14 mouse cellular contexts compared by ENCODE assay signal in genomic region chr1:59789741-59790140, GRCm38 (mm10). TPM values are rescaled to one million over a fixed set of nuclear protein-coding genes. Genes with fewer than 3 reads are reported as not detected.
DNase-seq lines count a peak whose midpoint lies in the region; ATAC-seq and TF ChIP-seq lines count a peak whose summit lies in the region.
"Had no signal": no experiment of that assay in that cellular context is flagged by ENCODE, and none has a peak within 500 bp of the region (broad histone marks: within the 10 kb centered on the region; RNA-seq: fewer than 3 reads in every experiment).

No protein-coding gene starts in this region.

- H3K27ac ChIP-seq in gastrocnemius, adult 2 months: no peak overlapping the region
- H3K27ac ChIP-seq in lung, embryonic 14.5 days (ENCODE audit: low read depth): no peak overlapping the region
- no peak overlapping the region for H3K27ac ChIP-seq in forebrain, embryonic 16.5 days (ENCODE audit: low read length)

- H3K9me3 ChIP-seq in lung, embryonic 14.5 days (ENCODE audit: low read depth, low read length): no peaks in the 10 kb centered on the region
- H3K9me3 ChIP-seq in forebrain, embryonic 16.5 days (ENCODE audit: control insufficient read depth, low read length): no peaks in the 10 kb centered on the region
- H3K9me3 ChIP-seq: megakaryocyte, embryonic 14.5 days had no signal

- no peaks in the 10 kb centered on the region for H3K4me1 ChIP-seq in lung, embryonic 14.5 days (ENCODE audit: insufficient read depth)
- peaks cover 7% of the 10 kb centered on the region; the same call in 1 of the 2 replicates for H3K4me1 ChIP-seq in forebrain, embryonic 16.5 days (replicated peaks; ENCODE audit: control insufficient read depth, insufficient read depth, low read length)
- H3K4me1 ChIP-seq: megakaryocyte, embryonic 14.5 days had no signal

- no peak for DNase-seq in gastrocnemius, adult 2 months
- DNase-seq in gastrocnemius, adult 18-20 months (ENCODE audit: low spot score): no peak
- DNase-seq in lung, embryonic 14.5 days: peak; percentile 58
- DNase-seq in lung, postnatal 14 days: no peak
- peak; percentile 33 for DNase-seq in brain, adult 2 months (ENCODE audit: low read depth, low spot score)
- no peak for DNase-seq in natural killer cell, adult 2 months (ENCODE audit: low spot score in 2 of 2)
- DNase-seq in embryo, embryonic 10 days (ENCODE audit: low spot score): no peak
- DNase-seq: adrenal gland, postnatal 10 days; gastrocnemius, postnatal 25 days; kidney, adult 11 months had no signal

- no peak for ATAC-seq in lung, embryonic 14.5 days (ENCODE audit: insufficient read depth)
- ATAC-seq in forebrain, embryonic 16.5 days: peak; percentile 45; the same call in 1 of the 2 replicates
- ATAC-seq: Patski had no signal

- no peak overlapping the region for H3K4me3 ChIP-seq in gastrocnemius, adult 2 months
- no peak overlapping the region for H3K4me3 ChIP-seq in lung, embryonic 14.5 days (ENCODE audit: low read depth, low read length)
- H3K4me3 ChIP-seq in forebrain, embryonic 16.5 days (replicated peaks; ENCODE audit: low read length): no peak overlapping the region
- H3K4me3 ChIP-seq: erythroblast, embryonic 14.5 days; megakaryocyte, embryonic 14.5 days had no signal

- no peaks in the 10 kb centered on the region for H3K27me3 ChIP-seq in lung, embryonic 14.5 days (ENCODE audit: insufficient read depth, low read length)
- no peaks in the 10 kb centered on the region for H3K27me3 ChIP-seq in forebrain, embryonic 16.5 days (replicated peaks; ENCODE audit: control insufficient read depth, insufficient read depth, low read length)
- H3K27me3 ChIP-seq: megakaryocyte, embryonic 14.5 days; Patski had no signal

- no peak overlapping the region for H3K4me2 ChIP-seq in lung, embryonic 14.5 days
- H3K4me2 ChIP-seq in forebrain, embryonic 16.5 days (ENCODE audit: low read length): no peak overlapping the region

- intact Hi-C loops in gastrocnemius, adult 2 months (cut with DNase I): no loop called here

- no peak overlapping the region for H3K9ac ChIP-seq in lung, embryonic 14.5 days
- no peak overlapping the region for H3K9ac ChIP-seq in forebrain, embryonic 16.5 days (replicated peaks; ENCODE audit: low read depth, low read length)

- TF ChIP-seq CTCF in gastrocnemius, adult 2 months (IDR thresholded peaks at IDR 0.05): peak; percentile 12
- TF ChIP-seq CTCF in lung, embryonic 14.5 days (IDR thresholded peaks at IDR 0.05; ENCODE audit: low read depth): no peak

- 57% methylated on average over 5 of the region's 5 CpGs for WGBS in lung, embryonic 14.5 days
- WGBS in forebrain, embryonic 16.5 days: 10% methylated on average over 5 of the region's 5 CpGs

- H3K36me3 ChIP-seq in lung, embryonic 14.5 days (ENCODE audit: insufficient read depth): no peaks in the 10 kb centered on the region
- H3K36me3 ChIP-seq in forebrain, embryonic 16.5 days (ENCODE audit: control insufficient read depth, insufficient read depth): no peaks in the 10 kb centered on the region

RNA-seq across cellular contexts. Expression of gene Bmpr2, which starts 26.5 kb away (rescaled TPM):
- total RNA-seq in gastrocnemius, adult 2 months (2021): 10 to 100 TPM; 46.8 to 47.8 TPM
- 10 to 100 TPM; 46.1 to 49.0 TPM for total RNA-seq in gastrocnemius, adult 18-20 months (2021)
- polyA plus RNA-seq in lung, embryonic 14.5 days (2014; fragmentation: Nextera tagmentation; extraction: Ambion mirVana): 14.4 and 14.7 TPM in 2 replicates
- 13.5 and 15.4 TPM in 2 replicates for polyA plus RNA-seq in forebrain, embryonic 16.5 days (2015; fragmentation: Nextera tagmentation; extraction: Ambion mirVana)

Comparison
In these comparisons a context has a peak if more than half of its experiments do, and no peak if none do; other contexts are left out.
1. DNase-seq: peak in lung, embryonic 14.5 days (single experiment) and brain, adult 2 months (single experiment); none in gastrocnemius, adult 2 months (single experiment), gastrocnemius, adult 18-20 months (single experiment), lung, postnatal 14 days (single experiment), natural killer cell, adult 2 months (0 of 2) and embryo, embryonic 10 days (single experiment).